Mouse (Mus musculus): ENCODE results near the gene Ttll4.

Ttll4 gene

GRCm38 (mm10) chr1:74712461-74713098 is 51.0 kb downstream of the Ttll4 start:
- DNase-seq = no peak

DNA sequence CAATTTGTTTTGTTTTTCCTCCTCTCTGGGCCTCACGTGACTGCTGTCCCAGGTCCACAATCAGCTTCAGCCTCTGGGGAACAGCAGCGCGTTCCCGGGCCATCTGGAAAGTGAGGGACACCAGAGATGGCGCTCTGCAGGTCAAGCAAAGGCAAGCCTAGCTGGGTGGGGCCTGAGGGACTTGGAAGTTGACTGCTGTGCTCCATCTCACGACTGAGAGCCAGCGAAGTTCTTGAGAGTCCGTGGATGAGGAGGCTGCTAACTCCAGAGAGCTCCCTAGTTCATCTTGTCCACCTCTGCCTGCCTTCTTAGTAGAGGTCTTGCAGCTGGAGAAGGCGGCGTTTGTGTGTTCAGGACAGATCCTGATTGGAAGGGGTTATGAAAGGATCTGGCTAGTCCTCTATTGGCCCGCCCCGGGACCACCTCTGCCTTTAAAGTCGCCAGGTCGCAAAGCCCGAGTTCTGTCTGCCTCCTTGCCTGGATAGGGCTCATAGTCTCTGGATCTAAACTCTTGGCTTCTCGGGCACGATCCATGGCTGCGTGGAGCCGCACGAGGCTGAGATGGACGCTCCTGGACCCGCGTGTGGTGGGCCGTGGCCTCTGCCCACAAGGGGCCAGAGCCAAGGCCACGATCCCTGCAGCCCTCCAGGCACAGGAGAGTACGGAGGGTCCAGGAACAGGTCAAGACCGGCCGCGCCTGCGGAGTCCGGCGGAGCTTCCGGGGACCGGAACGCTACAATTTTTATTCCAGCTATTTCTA is 51.7 kb downstream of the Ttll4 start, which contains the start of gene Cyp27a1:
Gene Cyp27a1, plus strand, starts transcription at position 476 of the 760 bp plus-strand sequence.
- peak; percentile 66 for DNase-seq

GRCm38 (mm10) chr1:74713859-74714730 is 52.5 kb downstream of the Ttll4 start:
- DNase-seq = no peak

- DNase-seq = no peak
Measured at GRCm38 (mm10) chr1:74714967-74715366, 53.4 kb downstream of the Ttll4 start.

DNA sequence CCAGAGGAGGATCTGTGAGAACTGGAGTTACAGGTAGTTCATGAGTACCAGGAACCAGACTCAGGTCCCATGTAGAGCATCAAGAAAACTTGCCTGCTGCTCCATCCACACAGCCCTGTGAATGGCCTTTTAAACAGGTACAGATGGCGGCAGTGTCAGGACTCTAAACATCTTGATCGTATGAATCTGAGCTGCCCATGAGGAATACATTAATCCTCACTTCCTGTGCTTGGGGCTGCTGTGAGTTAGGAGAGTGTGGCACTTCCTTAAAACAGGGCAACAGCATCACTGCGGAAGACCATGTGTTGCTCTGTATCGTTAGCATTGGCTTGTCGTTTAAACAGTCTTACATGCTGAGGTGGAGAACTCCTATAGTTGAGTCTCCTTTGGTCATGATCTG is 53.9 kb downstream of the Ttll4 start:
- DNase-seq = no peak

- DNase-seq = no peak
Measured at GRCm38 (mm10) chr1:74715886-74716285, 54.3 kb downstream of the Ttll4 start.

DNA sequence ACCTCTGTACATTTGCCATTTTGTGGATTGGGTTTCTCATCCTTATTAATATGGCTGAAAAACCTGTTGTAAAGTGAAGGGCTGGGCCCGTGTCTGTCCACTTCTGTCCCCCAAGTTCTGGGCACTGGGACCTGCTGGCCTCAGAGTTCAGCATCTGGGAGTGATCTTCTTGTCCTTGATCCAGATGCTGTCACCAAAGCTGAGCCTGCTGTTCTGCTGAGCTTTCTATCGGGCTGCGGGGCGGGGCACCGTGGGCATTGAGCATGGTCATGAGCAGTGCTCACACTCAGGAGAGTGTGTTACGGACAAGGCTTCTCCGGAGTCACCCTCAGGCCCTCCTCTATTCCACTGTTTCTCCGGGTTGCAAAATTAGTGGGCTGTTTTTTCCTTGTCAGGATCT is 56.6 kb downstream of the Ttll4 start:
- DNase-seq = no peak

DNA sequence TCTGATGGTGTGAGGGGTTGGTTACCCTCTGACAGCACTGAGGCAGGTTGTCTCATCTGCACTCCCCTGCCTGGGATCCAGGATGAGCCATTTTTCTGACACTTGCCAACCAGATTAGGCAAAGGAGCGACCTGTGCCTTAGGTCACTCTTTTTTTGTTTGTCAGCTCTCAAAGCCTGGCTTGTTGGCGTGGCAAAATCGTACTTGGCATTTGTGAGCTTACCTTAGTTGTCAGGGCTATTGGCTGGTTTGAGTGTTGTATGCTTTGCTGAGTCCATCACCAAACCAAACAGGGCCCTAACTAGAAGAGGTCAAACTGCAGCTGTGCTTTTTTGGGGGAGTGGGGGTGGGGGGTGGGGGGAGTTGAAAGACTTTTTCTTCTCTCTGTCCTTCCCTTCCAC is 57.7 kb downstream of the Ttll4 start:
- DNase-seq = no peak

- DNase-seq = no peak
Measured at GRCm38 (mm10) chr1:74721657-74722056, 60.1 kb downstream of the Ttll4 start.

GRCm38 (mm10) chr1:74723748-74724147 is 62.2 kb downstream of the Ttll4 start:
- peak; percentile 16 for DNase-seq

- no peak for DNase-seq
Measured at GRCm38 (mm10) chr1:74726114-74726513, 64.6 kb downstream of the Ttll4 start.

GRCm38 (mm10) chr1:74726674-74727073 is 65.1 kb downstream of the Ttll4 start:
- DNase-seq = no peak

DNA sequence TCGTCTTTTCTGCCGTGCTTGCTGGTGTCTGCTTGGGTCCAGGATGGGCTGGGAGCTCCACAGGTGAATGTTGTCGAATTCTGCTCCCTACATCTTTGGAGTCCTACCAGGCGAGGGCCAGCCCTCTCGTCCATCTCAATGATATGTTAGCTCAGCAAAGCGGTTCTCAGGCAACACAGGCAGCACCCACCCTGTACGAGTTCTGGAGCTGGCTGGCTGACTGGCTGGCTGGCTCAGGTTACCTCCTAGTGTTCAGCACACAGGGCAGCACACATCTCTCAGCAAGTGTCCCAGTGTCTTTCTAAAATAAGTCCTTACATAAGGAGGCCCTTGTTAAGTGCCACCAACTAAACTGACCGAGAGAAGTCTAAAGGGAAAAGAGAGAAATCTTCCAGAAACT is 66.9 kb downstream of the Ttll4 start:
- DNase-seq = no peak

DNA sequence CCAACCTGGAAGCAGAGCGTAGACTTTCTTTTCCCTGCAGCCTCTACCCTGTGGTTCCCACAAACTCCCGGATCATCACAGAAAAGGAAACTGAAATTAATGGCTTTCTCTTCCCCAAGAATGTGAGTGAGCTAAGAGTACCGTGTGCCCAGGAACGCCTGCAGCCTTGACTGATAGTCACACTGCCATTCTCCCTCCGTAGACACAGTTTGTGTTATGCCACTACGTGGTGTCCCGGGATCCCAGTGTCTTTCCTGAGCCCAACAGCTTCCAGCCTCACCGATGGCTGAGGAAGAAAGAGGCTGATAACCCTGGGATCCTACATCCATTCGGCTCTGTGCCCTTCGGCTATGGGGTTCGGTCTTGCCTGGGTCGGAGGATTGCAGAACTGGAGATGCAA is 75.4 kb downstream of the Ttll4 start:
- DNase-seq = no peak

DNA sequence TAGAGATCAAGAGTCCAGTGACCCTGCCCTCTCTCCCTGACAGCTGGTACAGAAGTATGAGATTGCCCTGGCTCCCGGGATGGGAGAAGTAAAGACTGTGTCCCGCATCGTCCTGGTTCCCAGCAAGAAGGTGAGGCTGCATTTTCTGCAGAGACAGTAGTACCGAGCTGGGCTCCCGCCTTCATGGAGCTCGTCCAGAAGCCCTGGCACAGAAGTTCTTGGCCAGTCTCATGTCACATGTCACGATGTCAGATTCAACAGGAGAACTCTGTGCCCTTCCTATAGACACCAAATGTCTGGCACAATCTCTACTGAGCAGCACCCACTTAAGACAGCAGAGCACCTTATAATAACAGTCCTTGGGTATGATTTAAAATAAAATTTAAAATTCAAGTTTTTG is 76.0 kb downstream of the Ttll4 start:
- no peak for DNase-seq

GRCm38 (mm10) chr1:74740846-74741245 is 79.3 kb downstream of the Ttll4 start:
- DNase-seq = no peak

GRCm38 (mm10) chr1:74747335-74747734 is 85.8 kb downstream of the Ttll4 start:
- DNase-seq = no peak

DNA sequence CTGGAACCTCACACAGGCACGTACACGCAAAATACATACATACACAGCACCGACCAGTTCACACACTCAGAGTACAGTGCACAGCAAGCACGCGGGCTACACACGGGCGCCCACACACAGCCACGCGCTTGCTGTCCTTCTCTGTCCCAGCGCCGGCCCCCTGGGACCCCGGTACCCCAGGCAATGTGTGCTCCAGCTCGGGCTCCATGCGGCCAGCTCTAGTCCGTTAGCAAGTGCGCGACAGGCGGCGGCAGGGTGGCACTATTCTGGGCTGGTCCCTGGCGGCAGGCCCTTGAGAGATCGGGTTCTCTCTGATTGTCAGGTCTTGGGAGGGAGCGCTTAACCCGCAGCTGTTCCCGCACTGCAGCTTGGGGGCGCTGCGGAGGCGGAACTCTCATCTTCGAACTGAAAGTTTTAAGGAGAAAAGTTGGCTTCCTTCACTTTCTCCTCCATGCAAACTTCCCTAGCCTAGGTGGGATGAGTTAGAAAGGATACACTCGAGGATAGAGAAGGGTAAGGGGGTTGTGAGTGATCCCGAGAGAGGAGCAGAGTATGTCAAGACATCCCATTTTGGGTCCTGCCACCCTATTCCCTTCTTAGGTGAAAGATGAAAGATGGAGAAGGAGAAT is 87.2 kb downstream of the Ttll4 start, which contains the start of gene Prkag3:
Gene Prkag3, minus strand, starts transcription at position 579 of the 629 bp plus-strand sequence.
- DNase-seq = peak; percentile 66

GRCm38 (mm10) chr1:74749301-74749700 is 87.8 kb downstream of the Ttll4 start:
- DNase-seq = peak; percentile 70

DNA sequence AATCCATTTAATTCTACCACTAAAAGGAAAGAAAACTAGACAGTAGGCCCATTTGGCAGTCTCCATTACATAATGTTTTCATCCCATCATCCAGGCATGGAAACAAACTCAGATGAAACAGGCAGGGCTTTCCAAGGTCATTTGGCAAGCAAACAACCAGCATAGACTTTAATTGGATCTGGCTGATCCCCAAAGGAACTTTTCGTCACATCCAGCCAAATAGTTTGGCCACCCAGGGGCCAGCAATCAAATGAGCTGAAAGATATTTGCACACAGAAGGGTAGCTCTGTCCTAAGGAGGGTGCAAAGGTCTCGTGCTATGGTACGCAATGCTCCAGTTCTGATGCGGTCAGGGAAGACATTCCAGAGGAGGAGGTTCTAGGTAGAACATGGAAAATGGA is 89.1 kb downstream of the Ttll4 start:
- peak; percentile 17 for DNase-seq

DNA sequence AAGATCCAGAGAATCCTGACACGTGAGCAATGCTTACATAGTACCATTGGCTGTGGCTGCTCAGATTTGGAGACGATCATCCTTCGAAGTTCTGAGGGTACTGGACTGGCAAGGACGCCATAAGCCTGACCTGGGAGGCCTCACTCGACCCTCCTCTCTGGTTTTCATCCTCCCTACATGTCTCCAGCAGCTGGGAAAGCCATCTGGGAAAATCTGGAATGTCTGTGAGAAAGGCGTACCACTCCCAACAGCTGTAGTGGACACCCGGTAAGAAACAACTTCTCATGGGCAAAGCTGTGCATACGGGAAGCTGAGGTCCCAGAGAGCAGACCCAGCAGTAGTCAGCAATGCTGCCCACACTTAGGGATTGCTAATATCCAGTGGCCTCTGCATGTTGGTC is 90.6 kb downstream of the Ttll4 start:
- no peak for DNase-seq

DNA sequence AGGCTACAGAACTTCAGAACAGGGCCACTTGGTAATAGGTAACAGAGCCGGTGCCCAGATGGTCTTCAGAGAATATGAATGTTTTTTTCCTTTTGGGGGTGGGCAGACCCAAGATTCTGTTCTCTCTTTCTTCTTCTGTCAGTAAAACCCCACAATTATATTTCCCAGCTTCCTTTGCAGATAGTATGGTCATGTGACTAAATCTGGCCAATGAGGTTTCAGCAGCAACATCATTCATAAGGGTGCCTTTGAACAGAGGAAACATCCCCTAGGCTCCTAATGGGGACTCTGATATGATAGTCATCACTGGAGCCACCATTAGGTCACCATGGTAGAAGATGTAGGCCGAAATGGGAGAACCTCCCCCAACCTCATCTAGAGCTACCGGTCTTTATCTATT is 91.3 kb downstream of the Ttll4 start:
- no peak for DNase-seq
